Mouse (Mus musculus): ENCODE results near the gene Necap2. TPM values are rescaled to one million over a fixed set of nuclear protein-coding genes. Genes with fewer than 3 reads are reported as not detected.

Gene Necap2
- 10 to 100 TPM; 41.4 to 55.0 (median 46.9) TPM for total RNA-seq (2022)

DNA sequence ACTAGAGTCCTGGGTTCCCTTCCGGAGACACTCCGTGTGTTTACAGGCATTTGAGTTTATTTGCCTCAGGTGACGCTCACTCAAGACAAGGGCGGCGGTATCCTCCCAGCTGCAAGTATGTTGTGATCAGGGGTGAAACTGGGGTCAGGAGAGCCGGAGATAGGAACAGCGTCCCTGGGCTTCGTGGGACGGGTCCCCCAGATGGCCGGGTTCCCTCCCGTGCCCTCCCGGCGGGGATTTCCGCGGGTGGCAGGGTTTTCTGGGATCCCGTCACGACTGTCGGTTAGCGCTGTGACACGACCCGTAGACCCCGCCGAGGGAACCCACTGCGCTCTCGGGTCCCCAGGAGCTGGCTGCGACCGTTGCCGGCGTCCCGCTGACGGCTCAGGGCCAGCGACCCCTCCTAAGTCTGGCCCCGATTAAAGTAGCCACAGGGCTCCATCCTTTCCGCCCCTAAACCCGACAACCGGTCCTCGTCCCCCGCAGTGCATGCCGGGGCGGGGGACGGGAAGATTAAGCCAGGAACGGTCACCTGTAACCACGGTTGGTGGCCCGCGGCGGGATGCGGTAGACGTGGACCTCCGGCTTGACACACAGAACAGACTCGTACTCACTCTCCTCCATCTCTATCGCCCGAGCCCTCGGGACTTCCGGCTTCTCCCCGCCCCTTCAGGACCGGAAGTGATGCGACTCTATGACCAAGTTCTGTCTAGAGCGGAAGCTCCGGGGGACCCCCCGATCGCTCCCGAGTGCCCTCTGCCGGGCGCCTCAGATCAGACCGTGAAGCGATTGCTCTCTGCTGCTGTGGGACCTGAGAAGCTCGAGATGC lies at the start of gene Necap2:
Gene Necap2, minus strand, starts transcription at position 677 of the 829 bp plus-strand sequence.
- peak; percentile 93 for DNase-seq (ENCODE audit: low spot score in 2 of 2)

DNA sequence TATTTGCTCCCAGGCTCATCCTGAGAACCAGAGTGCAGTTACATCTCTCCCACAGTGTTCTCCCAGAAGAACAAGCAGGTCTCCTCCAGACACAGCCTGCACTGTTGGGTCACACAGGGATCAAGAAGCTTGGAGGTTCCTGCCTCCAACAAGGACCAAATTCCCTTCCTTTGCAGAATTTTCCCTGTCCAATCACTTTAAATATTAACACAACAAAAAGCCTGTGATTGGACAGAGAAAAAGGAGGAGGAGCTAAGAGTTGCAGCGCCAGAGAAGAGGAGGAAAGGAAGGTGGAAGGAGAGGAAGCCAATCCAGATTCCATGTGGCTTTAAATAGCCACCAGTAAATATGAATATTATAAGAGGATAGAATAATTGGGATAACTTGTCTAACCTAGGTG lies 44.9 kb upstream of the Necap2 start:
- no peak for DNase-seq (ENCODE audit: low spot score in 2 of 2)

DNA sequence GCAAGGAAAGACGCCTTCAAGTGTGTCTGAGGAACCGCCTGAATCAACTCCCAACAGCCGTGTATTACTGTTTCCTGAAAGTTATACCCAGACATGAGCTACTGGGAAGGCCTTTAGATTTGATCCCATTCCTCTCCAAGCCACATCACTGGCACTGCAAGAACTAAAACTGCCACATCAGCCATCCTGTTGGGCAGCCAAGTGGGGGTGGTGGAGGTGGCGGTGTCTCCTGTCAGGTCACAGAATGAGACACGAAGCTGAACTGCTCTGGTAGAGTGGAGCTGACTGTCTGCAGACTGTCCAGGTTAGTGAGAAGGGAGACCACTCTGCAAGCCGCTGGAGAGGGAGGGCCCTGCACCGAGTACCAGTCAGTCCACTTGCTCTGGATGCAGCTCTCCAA lies 44.5 kb upstream of the Necap2 start:
- no peak for DNase-seq (ENCODE audit: low spot score in 2 of 2)

DNA sequence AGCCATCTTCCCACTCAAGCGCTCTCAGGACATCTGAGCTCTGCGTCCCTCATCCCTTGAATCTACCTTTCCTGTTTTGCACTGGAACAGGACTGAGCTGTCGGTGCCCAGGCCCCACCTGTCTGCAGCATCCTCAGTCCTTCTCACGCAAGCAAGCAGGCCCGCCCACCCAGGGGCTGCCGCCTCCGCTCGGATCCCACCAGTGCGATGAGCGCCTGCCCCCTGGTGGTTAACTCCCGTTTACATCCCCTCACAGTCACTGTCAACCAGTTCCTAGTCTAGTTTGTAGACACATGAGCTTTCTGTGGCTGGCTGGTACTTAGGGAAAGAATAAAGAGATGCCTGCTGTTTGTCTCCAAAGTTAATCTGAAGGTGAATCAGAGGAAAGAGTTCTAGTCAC lies 42.5 kb upstream of the Necap2 start:
- peak in 1 of 2 experiments; percentile 65 for DNase-seq (ENCODE audit: low spot score in 2 of 2)

DNA sequence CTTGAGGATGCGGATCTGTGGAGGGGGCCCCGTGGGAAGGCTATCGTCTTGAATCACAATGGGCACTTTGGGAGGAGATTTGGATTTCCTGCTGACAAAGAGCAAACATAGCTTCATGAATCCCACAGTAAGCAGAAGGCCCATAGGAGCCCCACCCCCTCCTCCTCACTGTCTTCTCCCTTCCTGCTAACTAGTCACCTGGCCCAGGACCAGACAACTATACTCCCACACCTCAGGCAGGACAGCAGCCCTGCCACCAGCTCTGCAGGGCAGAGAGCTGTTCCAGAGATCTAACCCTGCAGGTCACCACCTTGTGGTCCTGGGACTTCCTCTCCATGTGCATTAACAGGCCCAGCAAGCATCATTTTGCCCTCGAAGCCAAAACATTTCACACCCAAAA lies 40.5 kb upstream of the Necap2 start:
- no peak for DNase-seq (ENCODE audit: low spot score in 2 of 2)

DNA sequence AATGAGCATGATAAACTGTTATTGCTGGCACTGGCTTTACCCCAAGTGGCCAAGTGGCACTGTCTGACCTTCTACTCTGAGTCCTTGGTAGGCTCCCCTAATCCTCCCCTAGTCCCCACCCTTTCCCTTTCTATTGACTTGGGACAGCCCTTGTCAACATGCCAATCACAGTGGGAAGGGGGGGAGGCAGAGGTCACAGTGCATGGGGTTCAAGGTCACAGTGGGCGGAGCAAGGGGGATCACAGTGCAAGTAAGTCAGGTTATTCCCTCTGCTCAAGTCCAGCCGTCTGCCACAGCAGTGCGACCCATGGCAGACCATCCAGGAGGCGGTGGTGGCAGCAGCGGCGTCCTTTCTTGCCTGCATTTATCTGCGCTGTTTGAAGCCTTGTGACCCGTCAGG lies 37.2 kb upstream of the Necap2 start:
- DNase-seq (ENCODE audit: low spot score in 2 of 2): no peak

DNA sequence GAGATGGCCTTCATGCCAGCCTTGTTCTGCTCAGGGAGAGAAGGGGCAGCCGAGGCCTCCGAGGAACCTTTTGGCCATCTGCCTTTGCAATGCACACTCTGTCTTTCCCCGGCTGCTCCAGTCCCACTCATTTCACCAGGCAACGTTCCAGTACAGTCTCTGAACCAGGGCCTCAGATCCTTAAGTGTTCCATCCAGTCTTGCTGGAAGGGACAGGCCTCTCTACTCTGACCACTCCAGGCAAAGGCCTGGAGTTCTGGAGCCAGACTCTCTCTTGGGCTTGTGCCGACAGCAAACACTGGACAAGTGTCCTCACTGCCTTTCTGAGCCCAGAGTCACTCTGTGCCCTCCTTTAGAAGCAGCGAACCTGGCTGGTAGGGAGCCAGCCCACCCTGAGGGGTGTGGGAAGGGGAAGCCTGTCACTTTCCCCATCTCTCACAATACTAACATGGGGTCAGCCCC lies 36.4 kb upstream of the Necap2 start:
- peak; percentile 51 to 60 for DNase-seq (ENCODE audit: low spot score in 2 of 2)

DNA sequence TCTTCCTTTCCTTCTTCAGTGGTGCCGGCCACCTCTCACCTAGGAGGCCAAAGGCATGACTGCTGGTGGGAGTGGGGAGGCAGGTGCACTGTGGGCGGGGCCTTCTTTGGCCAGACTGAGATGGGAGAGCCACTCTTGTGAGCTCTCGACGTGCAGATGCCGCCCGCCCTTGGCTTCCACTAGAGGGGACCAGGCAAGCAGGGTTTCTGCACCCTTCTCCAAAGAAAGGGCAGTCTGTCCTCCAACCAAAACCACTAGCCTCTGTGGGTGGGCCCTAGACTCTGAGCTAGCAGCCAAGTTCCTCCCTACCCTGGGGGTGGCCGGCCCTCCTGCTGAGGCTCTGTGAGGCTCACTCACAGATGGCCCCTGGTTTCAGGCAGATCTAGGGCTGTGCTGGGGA lies 35.7 kb upstream of the Necap2 start:
- DNase-seq (ENCODE audit: low spot score in 2 of 2): no peak

DNA sequence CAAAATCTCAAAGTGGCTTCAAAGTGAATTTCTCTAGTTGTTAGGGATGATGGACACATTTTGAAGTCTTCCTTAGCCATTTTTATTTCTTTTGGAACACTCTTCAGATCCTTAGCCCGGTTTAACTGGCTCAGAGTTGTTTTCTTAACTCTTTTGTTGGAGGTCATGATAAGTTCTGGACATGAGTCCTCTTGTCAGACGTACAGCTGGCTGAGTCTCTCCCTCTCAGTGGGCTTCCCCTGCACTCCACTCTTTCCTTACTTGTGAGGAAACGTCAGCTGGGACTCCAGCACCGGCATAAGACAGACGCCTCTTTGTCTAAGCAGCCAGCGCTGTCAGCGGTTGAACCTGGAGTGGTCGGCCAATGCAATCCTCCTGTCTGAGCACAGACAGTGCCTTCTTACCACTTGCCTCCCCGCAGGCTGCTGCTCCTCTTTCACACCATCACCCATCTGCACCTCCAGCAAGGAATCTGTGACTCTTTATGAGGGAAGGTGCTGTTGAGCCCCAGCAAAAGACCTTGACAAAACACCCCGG lies 30.1 kb upstream of the Necap2 start:
- DNase-seq (ENCODE audit: low spot score in 2 of 2): no peak

DNA sequence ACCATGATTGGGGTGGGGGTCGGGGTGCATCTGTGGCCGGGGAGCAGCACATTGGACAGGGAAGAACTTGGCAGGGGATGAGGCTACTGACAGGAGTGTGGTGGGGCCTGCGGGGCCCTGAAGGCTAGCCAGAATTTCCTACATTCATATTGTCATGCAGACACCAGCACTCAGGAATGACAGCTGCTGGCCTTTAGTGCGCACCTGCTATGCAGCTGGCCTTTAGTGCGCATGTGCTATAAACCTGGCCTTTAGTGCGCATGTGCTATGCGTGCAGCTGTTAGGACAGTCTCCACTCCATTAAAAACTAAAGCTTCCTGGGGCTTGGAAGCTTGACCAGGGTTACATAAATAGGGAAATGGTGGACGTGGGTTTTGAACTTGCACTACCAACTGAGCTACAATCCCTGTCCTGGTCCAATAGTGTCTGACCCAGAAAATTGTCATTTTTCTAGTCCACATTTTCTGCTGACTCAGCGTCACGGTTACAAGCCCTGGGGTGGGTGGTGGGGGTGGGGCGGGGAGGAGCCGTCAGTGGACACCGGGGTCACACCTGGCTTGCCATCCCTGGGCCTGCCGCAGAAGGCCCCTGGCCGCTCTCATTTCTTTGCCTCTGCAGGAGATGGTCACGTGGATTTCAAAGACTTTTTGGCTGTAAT lies 28.5 kb upstream of the Necap2 start:
- no peak for DNase-seq (ENCODE audit: low spot score in 2 of 2)

DNA sequence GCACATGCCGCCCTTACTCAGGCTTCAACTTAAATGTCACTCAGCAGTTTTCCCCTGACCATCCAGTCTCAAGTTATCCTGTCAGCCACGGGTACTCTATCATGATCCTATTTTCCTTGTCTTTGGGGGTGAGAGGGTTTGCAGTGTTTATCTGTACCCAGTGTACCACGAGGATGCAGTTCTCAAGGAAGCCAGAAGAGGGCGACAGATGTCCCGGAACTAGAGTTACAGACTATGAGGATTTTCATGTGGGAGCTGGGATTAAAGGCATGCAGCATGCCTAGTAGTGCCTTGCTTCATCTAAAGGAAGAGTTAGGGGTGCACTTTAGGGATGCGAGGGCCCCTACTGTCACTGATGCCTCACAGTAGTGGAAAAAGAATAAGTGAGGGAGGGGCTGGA lies 23.7 kb upstream of the Necap2 start:
- no peak for DNase-seq (ENCODE audit: low spot score in 2 of 2)

DNA sequence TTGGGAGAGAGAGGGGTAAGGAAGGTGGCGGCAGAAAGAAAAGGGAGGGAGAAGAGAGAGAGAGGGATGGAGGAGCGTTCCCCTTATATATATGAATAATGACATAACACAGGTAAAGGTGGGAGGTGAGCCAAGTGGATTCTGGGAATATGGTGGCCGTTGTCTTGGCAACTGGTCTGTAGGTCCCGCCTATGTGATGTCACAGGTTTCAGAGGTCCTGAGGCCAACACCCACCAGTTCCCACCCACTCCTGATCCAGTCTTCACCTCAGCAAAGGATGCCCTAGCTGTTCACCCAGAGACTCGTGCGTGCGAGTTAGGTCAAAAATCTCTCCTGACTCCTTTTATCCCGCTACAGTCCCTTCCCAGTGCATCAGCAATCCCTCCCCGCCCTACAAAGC lies 23.1 kb upstream of the Necap2 start:
- DNase-seq (ENCODE audit: low spot score in 2 of 2): no peak

DNA sequence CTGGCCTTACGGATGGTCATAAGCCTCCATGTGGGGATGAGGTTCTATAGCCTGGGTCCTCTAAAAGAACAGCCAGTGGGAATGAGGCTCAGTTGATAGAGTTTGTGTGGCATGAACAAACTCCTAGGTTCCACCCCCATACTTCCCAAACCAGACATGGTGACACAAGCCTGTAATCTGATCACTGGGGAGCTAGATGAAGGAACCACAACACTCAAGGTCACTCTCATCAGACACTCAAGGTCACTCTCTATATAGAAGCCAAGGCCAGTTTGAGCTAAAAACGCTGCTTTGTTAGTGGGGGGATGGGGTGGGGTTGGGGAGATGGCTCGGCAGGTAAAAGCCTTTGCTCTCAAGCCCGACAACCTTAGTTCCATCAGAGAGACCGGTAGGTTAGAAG lies 21.8 kb upstream of the Necap2 start:
- no peak for DNase-seq (ENCODE audit: low spot score in 2 of 2)

DNA sequence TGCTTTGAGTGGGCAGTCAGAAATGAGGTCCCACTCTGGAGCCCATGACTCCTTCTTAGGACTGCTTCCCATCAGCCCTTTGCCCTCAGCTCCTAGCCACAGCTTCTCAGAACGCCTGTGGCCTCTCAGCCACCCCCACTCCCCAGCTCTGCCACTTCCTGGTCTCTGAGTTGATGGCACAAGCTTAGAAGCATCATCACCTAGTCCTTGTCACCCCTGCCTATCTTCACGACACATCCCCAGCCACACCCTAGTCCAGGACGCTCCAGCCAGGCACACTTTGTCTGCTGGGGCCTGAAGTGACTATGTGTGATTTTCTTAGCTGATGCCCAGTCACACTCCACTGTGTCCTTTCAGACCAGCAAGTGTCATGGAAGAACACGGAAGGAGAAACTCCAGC lies 20.8 kb upstream of the Necap2 start:
- DNase-seq (ENCODE audit: low spot score in 2 of 2): no peak

DNA sequence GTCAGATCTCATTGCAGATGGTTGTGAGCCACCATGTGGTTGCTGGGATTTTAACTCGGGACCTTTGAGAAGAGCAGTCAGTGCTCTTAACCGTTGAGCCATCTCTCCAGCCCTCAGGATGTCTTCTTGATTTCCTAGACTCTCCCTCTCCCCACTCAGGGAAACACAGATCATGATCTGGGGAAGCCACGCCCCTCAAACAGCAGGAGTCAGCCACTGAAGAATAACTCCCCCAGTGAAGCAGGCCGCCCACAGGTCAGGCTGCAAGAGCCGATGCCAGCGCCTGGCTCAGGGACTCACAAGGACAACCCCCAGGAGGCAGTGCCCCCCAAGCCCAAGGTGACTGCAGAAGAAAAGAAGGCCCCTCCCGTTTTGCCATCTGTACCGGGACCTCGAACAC lies 18.6 kb upstream of the Necap2 start:
- no peak for DNase-seq (ENCODE audit: low spot score in 2 of 2)

DNA sequence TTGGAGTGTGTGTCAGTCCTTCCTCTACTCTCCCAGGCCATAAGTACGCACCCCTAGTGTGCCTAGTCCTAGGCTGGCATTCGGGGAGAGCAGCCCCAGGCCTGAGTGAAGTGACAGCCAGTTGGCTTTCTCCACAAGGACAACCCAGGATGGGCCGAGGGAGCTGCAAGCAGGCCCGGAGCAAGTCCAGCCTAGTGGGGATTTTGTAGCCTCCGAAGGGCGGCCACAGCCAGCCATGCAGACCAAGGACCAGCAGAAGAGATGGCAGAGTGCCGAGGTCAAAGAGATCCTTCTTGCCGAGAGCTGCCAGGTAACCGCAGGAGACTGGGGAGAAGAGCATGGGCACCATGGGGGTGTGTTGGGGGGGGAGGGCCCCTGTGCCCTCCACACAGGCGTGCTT lies 16.9 kb upstream of the Necap2 start:
- no peak for DNase-seq (ENCODE audit: low spot score in 2 of 2)

DNA sequence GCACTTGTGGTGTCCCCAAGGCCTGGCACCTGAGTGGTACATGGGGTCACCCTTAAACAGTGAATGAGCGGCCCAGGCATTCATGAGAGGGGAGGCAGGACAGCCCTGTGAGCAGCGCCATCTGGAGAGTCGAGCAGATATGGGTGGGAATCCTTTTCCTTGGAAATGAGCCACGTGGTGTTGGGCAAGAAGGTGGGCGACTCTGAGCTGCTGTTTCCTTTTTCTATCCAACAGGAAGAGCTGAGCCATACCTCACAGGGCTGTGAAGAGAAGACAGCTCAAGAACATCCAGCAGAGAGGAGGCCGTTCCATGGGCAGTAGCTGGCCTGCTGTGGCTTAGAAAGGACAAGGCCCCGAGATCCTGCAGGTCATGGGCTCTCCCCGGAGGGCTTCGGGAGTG lies 10.6 kb upstream of the Necap2 start:
- no peak for DNase-seq (ENCODE audit: low spot score in 2 of 2)

DNA sequence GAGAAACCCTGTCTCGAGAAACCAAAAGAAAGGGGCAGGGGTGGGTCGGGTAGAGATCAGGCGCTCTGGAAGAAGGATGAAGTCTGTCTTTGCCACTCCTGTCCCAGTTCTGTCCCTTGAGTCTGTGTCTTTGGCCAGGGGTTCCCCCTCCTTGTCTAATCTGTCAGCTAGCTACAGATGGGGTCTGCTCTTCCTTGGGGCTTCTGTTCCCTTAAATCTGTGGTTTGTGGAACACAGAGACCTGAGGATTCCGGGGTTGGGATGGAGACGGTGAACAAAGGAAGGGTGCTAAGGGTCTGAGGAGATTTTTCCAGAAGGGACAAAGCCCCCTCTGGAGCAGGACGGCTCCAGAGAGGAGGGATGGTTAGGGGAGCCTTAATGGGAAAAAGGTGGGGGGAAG lies 9.9 kb upstream of the Necap2 start, which contains the start of gene Spata21:
Gene Spata21, plus strand, starts transcription at position 301 of the 400 bp plus-strand sequence.
- no peak for DNase-seq (ENCODE audit: low spot score in 2 of 2)

DNA sequence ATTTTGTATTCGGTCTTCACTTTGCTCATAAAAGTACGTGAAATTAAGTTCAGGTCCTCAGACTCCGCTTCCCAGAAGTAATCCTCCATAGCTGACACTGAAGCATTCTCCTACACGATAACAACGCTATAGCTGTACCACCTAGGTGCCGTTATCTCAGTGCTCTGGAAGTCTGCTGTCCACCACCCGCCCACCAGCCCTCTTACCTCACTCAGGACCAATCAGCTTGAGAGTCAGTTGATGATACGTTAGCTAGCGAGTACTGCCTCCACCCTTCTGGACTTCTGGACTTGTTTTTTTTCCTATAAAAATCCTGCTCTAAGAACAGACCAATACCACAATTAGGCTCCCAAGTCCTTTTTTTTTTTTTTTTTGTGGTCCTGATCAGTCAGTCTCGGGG lies 8.7 kb upstream of the Necap2 start:
- DNase-seq (ENCODE audit: low spot score in 2 of 2): no peak

DNA sequence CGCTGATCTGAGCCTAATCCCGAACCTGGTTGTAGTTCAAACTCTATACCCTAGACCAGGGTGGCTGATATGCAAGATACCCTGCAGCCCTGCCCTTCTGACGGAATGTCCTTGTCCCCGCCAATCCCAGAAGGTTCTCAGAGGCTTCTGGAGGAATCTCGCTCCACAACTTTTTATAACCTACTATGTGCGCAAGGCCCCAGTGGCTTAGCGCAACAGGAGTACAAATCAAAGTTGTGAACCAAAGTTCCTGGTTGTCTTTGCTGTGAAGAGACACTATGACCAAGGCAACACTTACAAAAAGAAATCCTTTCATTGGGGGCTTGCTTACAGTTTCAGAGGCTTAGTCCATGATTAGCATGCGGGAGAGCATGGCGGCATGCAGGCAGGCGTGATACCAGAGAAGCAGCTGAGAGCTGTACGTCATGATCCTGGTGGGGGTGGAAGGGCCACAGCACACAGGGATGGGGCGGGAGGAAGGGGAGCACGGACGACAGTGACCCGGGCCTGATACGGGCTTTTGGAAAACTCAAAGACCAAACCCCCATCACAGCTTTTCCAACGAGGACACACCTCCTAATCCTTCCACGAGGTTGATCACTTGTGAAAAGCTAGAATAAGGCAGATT lies 467 bp upstream of the Necap2 start:
- DNase-seq (ENCODE audit: low spot score in 2 of 2): no peak

DNA sequence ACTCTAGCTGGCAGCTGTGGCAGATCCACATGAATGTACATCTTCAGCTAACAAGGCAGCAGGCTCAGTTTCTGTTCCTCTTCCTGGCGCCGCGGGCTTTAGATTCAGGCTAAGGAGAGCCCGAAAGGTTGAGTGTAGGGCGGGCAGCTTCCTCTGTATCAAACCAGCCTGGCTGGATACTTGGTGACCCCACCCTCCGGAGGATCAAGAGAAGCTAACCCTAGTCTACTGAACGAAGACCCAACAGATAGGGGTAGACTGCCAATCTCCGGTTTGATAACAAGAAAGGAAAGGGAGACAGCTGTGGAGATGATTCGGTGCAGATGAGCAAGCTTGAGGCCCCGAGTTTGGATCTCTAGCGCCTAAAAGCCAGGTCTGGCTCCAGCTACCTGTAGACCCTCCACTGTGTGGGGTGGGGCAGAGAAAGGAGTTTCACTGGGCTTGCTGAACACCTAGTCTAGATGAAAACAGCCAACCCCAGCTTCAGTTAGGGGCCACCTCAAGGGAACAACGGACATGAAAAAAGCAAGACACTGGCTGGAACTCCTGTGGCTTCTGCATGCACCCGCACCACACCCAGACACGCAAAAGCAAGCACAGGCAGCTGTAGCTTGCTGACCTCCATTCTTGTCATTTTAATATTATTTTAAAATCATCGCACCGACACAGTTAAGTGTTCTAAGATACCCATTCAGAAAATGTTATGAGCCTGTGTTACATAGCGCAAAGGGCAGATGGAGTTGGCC lies 1.2 kb downstream of the Necap2 start:
- DNase-seq (ENCODE audit: low spot score in 2 of 2): no peak

All from layer of hippocampus, adult 8-10 months (tissue).